ENCODE assay signal across 19 mouse cellular contexts in the genomic region with DNA sequence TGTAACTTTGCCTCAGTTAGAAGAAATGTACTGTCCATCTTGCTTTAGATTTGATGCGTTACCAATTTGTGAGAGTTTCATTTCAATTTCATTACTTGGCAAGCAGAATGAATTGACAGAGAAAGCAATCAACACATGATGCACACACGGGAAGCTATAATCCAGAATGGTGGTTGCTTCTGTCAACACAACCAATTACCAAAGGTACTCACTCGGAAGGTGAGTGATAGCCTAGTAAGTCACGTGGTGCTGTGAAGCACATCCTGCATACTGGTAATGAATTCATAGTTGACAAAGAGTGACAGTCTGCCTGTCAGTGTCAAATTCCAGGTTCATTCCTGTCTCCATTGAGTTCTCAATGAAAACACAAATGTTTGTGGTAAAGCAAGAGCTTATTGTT.
A peak's percentile ranks its signal among the peaks of the same experiment; 100 is the strongest.
DNase-seq lines count a peak whose midpoint lies in the region; ATAC-seq and TF ChIP-seq lines count a peak whose summit lies in the region.
"Had no signal": no experiment of that assay in that cellular context is flagged by ENCODE, and none has a peak within 500 bp of the region (broad histone marks: within the 10 kb centered on the region; RNA-seq: fewer than 3 reads in every experiment).

No protein-coding gene starts in this region.

- H3K9me3 ChIP-seq in forebrain, embryonic 13.5 days (replicated peaks) = no peaks in the 10 kb centered on the region
- no peaks in the 10 kb centered on the region for H3K9me3 ChIP-seq in forebrain, embryonic 11.5 days (ENCODE audit: control insufficient read depth, low read length)
- H3K9me3 ChIP-seq in midbrain, embryonic 11.5 days (ENCODE audit: control insufficient read depth, low read length) = no peaks in the 10 kb centered on the region
- no peaks in the 10 kb centered on the region for H3K9me3 ChIP-seq in midbrain, postnatal 0 days (ENCODE audit: low read length)
- no peaks in the 10 kb centered on the region for H3K9me3 ChIP-seq in forebrain, embryonic 15.5 days
- H3K9me3 ChIP-seq in liver, postnatal 0 days (ENCODE audit: low read length) = no peaks in the 10 kb centered on the region
- H3K9me3 ChIP-seq: embryonic facial prominence, embryonic 13.5 days; embryonic facial prominence, embryonic 15.5 days had no signal

- H3K4me3 ChIP-seq in forebrain, embryonic 13.5 days = no peak overlapping the region
- H3K4me3 ChIP-seq in forebrain, embryonic 11.5 days (ENCODE audit: low read depth, low read length) = no peak overlapping the region
- no peak overlapping the region for H3K4me3 ChIP-seq in midbrain, embryonic 11.5 days (ENCODE audit: low read depth, low read length)
- H3K4me3 ChIP-seq in midbrain, postnatal 0 days (ENCODE audit: low read depth, low read length) = no peak overlapping the region
- no peak overlapping the region for H3K4me3 ChIP-seq in forebrain, embryonic 15.5 days
- no peak overlapping the region for H3K4me3 ChIP-seq in liver, postnatal 0 days (ENCODE audit: low read depth, low read length)
- H3K4me3 ChIP-seq: embryonic facial prominence, embryonic 13.5 days; embryonic facial prominence, embryonic 15.5 days; erythroblast, embryonic 14.5 days had no signal

- ATAC-seq in forebrain, embryonic 13.5 days = peak; percentile 61; the same call in 1 of the 2 replicates
- no peak for ATAC-seq in forebrain, embryonic 11.5 days (replicated peaks; ENCODE audit: low FRiP score)
- no peak for ATAC-seq in midbrain, embryonic 11.5 days (ENCODE audit: low FRiP score)
- no peak for ATAC-seq in midbrain, postnatal 0 days (ENCODE audit: low FRiP score)
- ATAC-seq in forebrain, embryonic 15.5 days (replicated peaks) = 0 out of 2 replicates have a peak, but pooled peaks have one; percentile 43
- no peak for ATAC-seq in liver, postnatal 0 days

- H3K27me3 ChIP-seq in forebrain, embryonic 13.5 days = no peaks in the 10 kb centered on the region
- H3K27me3 ChIP-seq in forebrain, embryonic 11.5 days (ENCODE audit: control insufficient read depth, insufficient read depth, low read length) = no peaks in the 10 kb centered on the region
- no peaks in the 10 kb centered on the region for H3K27me3 ChIP-seq in midbrain, embryonic 11.5 days (ENCODE audit: control insufficient read depth, insufficient read depth, low read length)
- no peaks in the 10 kb centered on the region for H3K27me3 ChIP-seq in midbrain, postnatal 0 days (ENCODE audit: insufficient read depth, low read length)
- no peaks in the 10 kb centered on the region for H3K27me3 ChIP-seq in forebrain, embryonic 15.5 days
- no peaks in the 10 kb centered on the region for H3K27me3 ChIP-seq in liver, postnatal 0 days (ENCODE audit: insufficient read depth, low read length)
- H3K27me3 ChIP-seq: embryonic facial prominence, embryonic 13.5 days; embryonic facial prominence, embryonic 15.5 days had no signal

- H3K4me2 ChIP-seq in forebrain, embryonic 13.5 days = no peak overlapping the region
- no peak overlapping the region for H3K4me2 ChIP-seq in forebrain, embryonic 11.5 days (ENCODE audit: low read depth, low read length, severe bottlenecking)
- no peak overlapping the region for H3K4me2 ChIP-seq in midbrain, embryonic 11.5 days
- no peak overlapping the region for H3K4me2 ChIP-seq in midbrain, postnatal 0 days (ENCODE audit: low read depth, low read length, poor library complexity, severe bottlenecking)
- H3K4me2 ChIP-seq in forebrain, embryonic 15.5 days (replicated peaks) = no peak overlapping the region
- H3K4me2 ChIP-seq in liver, postnatal 0 days (ENCODE audit: low read depth, low read length) = no peak overlapping the region
- H3K4me2 ChIP-seq: embryonic facial prominence, embryonic 13.5 days; embryonic facial prominence, embryonic 15.5 days had no signal

- no peak for DNase-seq in forebrain, embryonic 11.5 days (ENCODE audit: low spot score)
- DNase-seq in midbrain, embryonic 11.5 days (ENCODE audit: low spot score, missing footprints) = peak; percentile 14
- DNase-seq in midbrain, postnatal 0 days (ENCODE audit: low spot score) = no peak
- no peak for DNase-seq in liver, postnatal 0 days
- DNase-seq in cerebellum, postnatal 10 days = no peak
- DNase-seq: adrenal gland, adult 2 months; adrenal gland, postnatal 10 days; adrenal gland, postnatal 25 days; cerebellum, adult 11-12 months; cerebellum, adult 2 months; cerebellum, adult 9-10 months; cerebellum, postnatal 14 days; cerebellum, postnatal 36 days; embryo, embryonic 11 days had no signal

- no peak for TF ChIP-seq CTCF in midbrain, postnatal 0 days (IDR thresholded peaks at IDR 0.05)
- no peak for TF ChIP-seq CTCF in liver, postnatal 0 days (IDR thresholded peaks at IDR 0.05; ENCODE audit: low read depth)

- H3K4me1 ChIP-seq in forebrain, embryonic 13.5 days = no peaks in the 10 kb centered on the region
- H3K4me1 ChIP-seq in forebrain, embryonic 11.5 days (replicated peaks; ENCODE audit: control insufficient read depth, insufficient read depth, low read length) = no peaks in the 10 kb centered on the region
- H3K4me1 ChIP-seq in midbrain, embryonic 11.5 days (ENCODE audit: control insufficient read depth, insufficient read depth, low read length) = no peaks in the 10 kb centered on the region
- H3K4me1 ChIP-seq in midbrain, postnatal 0 days (ENCODE audit: insufficient read depth, low read length) = no peaks in the 10 kb centered on the region
- H3K4me1 ChIP-seq in forebrain, embryonic 15.5 days = no peaks in the 10 kb centered on the region
- no peaks in the 10 kb centered on the region for H3K4me1 ChIP-seq in liver, postnatal 0 days (ENCODE audit: insufficient read depth)
- H3K4me1 ChIP-seq: embryonic facial prominence, embryonic 13.5 days; embryonic facial prominence, embryonic 15.5 days had no signal

- no peak overlapping the region for H3K27ac ChIP-seq in forebrain, embryonic 13.5 days
- no peak overlapping the region for H3K27ac ChIP-seq in forebrain, embryonic 11.5 days (ENCODE audit: low read depth, low read length)
- H3K27ac ChIP-seq in midbrain, embryonic 11.5 days (ENCODE audit: low read depth, low read length) = no peak overlapping the region
- no peak overlapping the region for H3K27ac ChIP-seq in midbrain, postnatal 0 days (ENCODE audit: low read depth, low read length)
- no peak overlapping the region for H3K27ac ChIP-seq in forebrain, embryonic 15.5 days (replicated peaks)
- H3K27ac ChIP-seq in liver, postnatal 0 days (ENCODE audit: low read depth) = no peak overlapping the region
- H3K27ac ChIP-seq: embryonic facial prominence, embryonic 13.5 days; embryonic facial prominence, embryonic 15.5 days had no signal

- no peak overlapping the region for H3K9ac ChIP-seq in forebrain, embryonic 13.5 days
- H3K9ac ChIP-seq in forebrain, embryonic 11.5 days (ENCODE audit: low read length) = no peak overlapping the region
- H3K9ac ChIP-seq in midbrain, embryonic 11.5 days (ENCODE audit: low read length) = no peak overlapping the region
- H3K9ac ChIP-seq in midbrain, postnatal 0 days (replicated peaks; ENCODE audit: low read length, poor library complexity, severe bottlenecking) = no peak overlapping the region
- H3K9ac ChIP-seq in forebrain, embryonic 15.5 days (replicated peaks) = no peak overlapping the region
- no peak overlapping the region for H3K9ac ChIP-seq in liver, postnatal 0 days (replicated peaks)
- H3K9ac ChIP-seq: embryonic facial prominence, embryonic 13.5 days; embryonic facial prominence, embryonic 15.5 days had no signal

- no peaks in the 10 kb centered on the region for H3K36me3 ChIP-seq in forebrain, embryonic 13.5 days (ENCODE audit: poor library complexity, severe bottlenecking)
- H3K36me3 ChIP-seq in forebrain, embryonic 11.5 days (ENCODE audit: control insufficient read depth, insufficient read depth, low read length) = no peaks in the 10 kb centered on the region
- H3K36me3 ChIP-seq in midbrain, embryonic 11.5 days (ENCODE audit: control insufficient read depth, insufficient read depth, low read length) = no peaks in the 10 kb centered on the region
- no peaks in the 10 kb centered on the region for H3K36me3 ChIP-seq in midbrain, postnatal 0 days (ENCODE audit: insufficient read depth, low read length)
- H3K36me3 ChIP-seq in forebrain, embryonic 15.5 days = no peaks in the 10 kb centered on the region
- H3K36me3 ChIP-seq in liver, postnatal 0 days (replicated peaks; ENCODE audit: insufficient read depth, low read length) = no peaks in the 10 kb centered on the region
- H3K36me3 ChIP-seq: embryonic facial prominence, embryonic 13.5 days; embryonic facial prominence, embryonic 15.5 days had no signal

- WGBS in forebrain, embryonic 13.5 days = 70% methylated on average over 4 of the region's 4 CpGs
- WGBS in forebrain, embryonic 11.5 days = 81% methylated on average over 4 of the region's 4 CpGs
- 79% methylated on average over 4 of the region's 4 CpGs for WGBS in midbrain, embryonic 11.5 days
- WGBS in midbrain, postnatal 0 days = 76% methylated on average over 4 of the region's 4 CpGs
- 56% methylated on average over 4 of the region's 4 CpGs for WGBS in forebrain, embryonic 15.5 days
- WGBS in liver, postnatal 0 days (ENCODE audit: insufficient replicate concordance) = 74% methylated on average over 4 of the region's 4 CpGs

- TF ChIP-seq EP300 in liver, postnatal 0 days (IDR thresholded peaks at IDR 0.05; ENCODE audit: low read depth) = no peak

Comparison
In these comparisons a context has a peak if more than half of its experiments do, and no peak if none do; other contexts are left out.
1. ATAC-seq: peak in forebrain, embryonic 13.5 days (single experiment) and forebrain, embryonic 15.5 days (single experiment); none in forebrain, embryonic 11.5 days (single experiment), midbrain, embryonic 11.5 days (single experiment), midbrain, postnatal 0 days (single experiment) and liver, postnatal 0 days (single experiment).